Mouse (Mus musculus) G1E (cell line): ENCODE results near the gene 1700066M21Rik. TPM values are rescaled to one million over a fixed set of nuclear protein-coding genes. Genes with fewer than 3 reads are reported as not detected.
A peak's percentile ranks its signal among the peaks of the same experiment; 100 is the strongest.

Experiments
- ATAC-seq: 2 replicates; pipeline ENCODE4 v1.8.0; 2016; ENCODE audit warnings: mild to moderate bottlenecking; ENCODE audit not compliant: insufficient number of reproducible peaks, poor library complexity, low FRiP score, severe bottlenecking; ENCODE audit errors: extremely low read depth
- DNase-seq: peaks from one replicate; pipeline ENCODE4 v3.0.0; 2012; ENCODE audit warnings: low spot score
- H3K27me3 ChIP-seq: 2 replicates; pipeline ENCODE4 v1.6.1; 2012; ENCODE audit warnings: mild to moderate bottlenecking, low read length, inconsistent platforms; ENCODE audit not compliant: insufficient read depth
- H3K36me3 ChIP-seq: replicated peaks from 2 replicates; pipeline ENCODE3; 2012; ENCODE audit warnings: mild to moderate bottlenecking, inconsistent platforms
- H3K4me1 ChIP-seq: 2 replicates; pipeline ENCODE4 v1.6.1; 2012; ENCODE audit warnings: low read depth, low read length, inconsistent platforms, mixed read lengths; ENCODE audit not compliant: insufficient read depth
- H3K4me3 ChIP-seq: 2 replicates; pipeline ENCODE4 v1.5.1; 2012; ENCODE audit warnings: low read depth, mild to moderate bottlenecking, inconsistent platforms, low read length, moderate library complexity, mixed read lengths
- H3K9me3 ChIP-seq: replicated peaks from 2 replicates; pipeline ENCODE4 v1.6.1; 2012; ENCODE audit warnings: inconsistent platforms
- CTCF ChIP-seq: IDR thresholded peaks from 2 replicates; pipeline ENCODE4 v1.5.1; 2012; ENCODE audit warnings: low read depth, low read length, inconsistent platforms, mixed read lengths
- GATA1 ChIP-seq: IDR thresholded peaks from 2 replicates; pipeline ENCODE4 v1.6.1; 2012; ENCODE audit warnings: borderline replicate concordance, low read length, inconsistent platforms, mixed read lengths
- GATA2 ChIP-seq: IDR thresholded peaks from 2 replicates; pipeline ENCODE4 v1.6.1; 2012; ENCODE audit warnings: low read depth, low read length, inconsistent platforms, borderline replicate concordance
- POLR2AphosphoS5 ChIP-seq: IDR thresholded peaks from 2 replicates; pipeline ENCODE4 v1.6.1; 2012; ENCODE audit warnings: low read depth, low read length, inconsistent platforms; ENCODE audit not compliant: insufficient replicate concordance
- TAL1 ChIP-seq: conservative IDR thresholded peaks from 2 replicates; pipeline ENCODE4 v1.6.1; 2012; ENCODE audit warnings: low read depth, low read length, inconsistent platforms, mixed read lengths
- polyA plus RNA-seq: library from polyadenylated mRNA; stranded (reverse); fragments of >175 nt; gene quantifications from 2 replicates; pipeline ENCODE4 v1.2.3, GENCODE M21; 2012
- total RNA-seq, 2 experiments: library from RNA; stranded (forward) in 1 of 2; stranded (reverse) in 1 of 2; fragments of 200-1000 nt in 1 of 2; fragments of >200 nt in 1 of 2; fragmentation: Nextera tagmentation in 1 of 2; gene quantifications; 2 replicates each; pipeline ENCODE4 v1.2.3; 2014 to 2017

1700066M21Rik gene
- total and polyA plus RNA-seq, 3 experiments = 14.6 to 27.2 (median 25.5) TPM

DNA sequence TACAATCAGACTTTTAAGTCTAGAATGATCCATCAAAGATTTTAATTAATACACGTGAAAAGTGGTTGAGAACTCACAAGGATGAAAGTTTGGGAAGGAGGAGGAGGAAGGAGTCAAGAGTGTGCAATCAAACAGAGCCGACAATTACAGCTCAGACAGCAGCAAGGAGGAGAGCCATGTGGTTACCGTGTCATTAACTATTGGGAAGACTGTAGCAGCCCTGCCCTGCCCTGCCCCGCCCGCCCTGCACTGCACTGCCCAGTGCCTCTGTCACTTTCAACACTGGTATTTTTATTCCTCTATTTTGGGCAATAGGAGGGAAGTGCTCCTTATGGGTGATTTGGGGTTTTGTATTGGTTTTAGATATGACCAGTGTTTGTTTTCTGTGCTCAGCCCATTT, 42.2 kb upstream of the 1700066M21Rik start:
- no peak overlapping the region for H3K4me3 ChIP-seq
- no peaks in the 10 kb centered on the region for H3K9me3 ChIP-seq
- H3K36me3 ChIP-seq = no peaks in the 10 kb centered on the region
- ATAC-seq = no peak
- TF ChIP-seq GATA2 = no peak
- no peak for TF ChIP-seq POLR2AphosphoS5
- TF ChIP-seq CTCF = no peak
- no peak for TF ChIP-seq TAL1
- H3K4me1 ChIP-seq = no peaks in the 10 kb centered on the region
- H3K27me3 ChIP-seq = no peaks in the 10 kb centered on the region; the same call in 1 of the 2 replicates
- DNase-seq = no peak

DNA sequence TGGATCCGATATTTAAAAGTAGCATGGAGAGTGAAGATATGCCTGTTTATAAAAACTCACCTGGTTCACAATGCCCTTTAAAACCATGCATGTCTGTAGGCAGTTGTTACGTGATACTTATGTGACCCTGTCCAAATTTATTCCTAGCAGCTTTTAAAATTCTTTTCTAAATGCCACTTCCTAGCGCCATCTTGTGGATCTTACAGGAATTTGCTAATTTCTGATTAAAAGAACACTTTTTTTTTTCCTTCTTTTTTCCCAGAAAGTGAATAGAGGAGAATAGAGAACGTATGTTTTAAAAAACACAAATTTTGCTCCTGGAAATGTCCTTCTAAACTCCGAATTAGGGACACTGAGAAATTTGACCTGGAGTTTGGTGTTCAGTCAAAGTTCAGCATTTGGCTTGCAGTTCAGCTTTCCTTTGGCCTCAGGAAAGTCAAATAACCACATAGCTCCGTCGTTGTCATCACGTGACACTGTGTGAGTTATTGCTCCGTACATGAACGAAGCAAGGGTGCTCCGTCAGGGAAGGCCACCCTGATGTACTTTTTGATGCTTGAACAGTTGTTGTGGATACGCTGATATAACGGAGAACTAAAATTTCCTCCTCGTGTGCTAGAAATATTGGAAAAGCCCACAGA, 38.1 kb upstream of the 1700066M21Rik start:
- Histone ChIP-seq H3K27me3 (no peaks in the 10 kb centered on the region; the same call in 1 of the 2 replicates), H3K4me3 (no peak overlapping the region), H3K4me1 (no peaks in the 10 kb centered on the region), H3K9me3 (no peaks in the 10 kb centered on the region), H3K36me3 (no peaks in the 10 kb centered on the region)
- ATAC-seq = no peak
- DNase-seq = no peak
- TF ChIP-seq GATA1 = no peak
- TF ChIP-seq GATA2 = no peak
- TF ChIP-seq POLR2AphosphoS5 = no peak
- TF ChIP-seq CTCF = peak; percentile 22; the same call in 1 of the 2 replicates

DNA sequence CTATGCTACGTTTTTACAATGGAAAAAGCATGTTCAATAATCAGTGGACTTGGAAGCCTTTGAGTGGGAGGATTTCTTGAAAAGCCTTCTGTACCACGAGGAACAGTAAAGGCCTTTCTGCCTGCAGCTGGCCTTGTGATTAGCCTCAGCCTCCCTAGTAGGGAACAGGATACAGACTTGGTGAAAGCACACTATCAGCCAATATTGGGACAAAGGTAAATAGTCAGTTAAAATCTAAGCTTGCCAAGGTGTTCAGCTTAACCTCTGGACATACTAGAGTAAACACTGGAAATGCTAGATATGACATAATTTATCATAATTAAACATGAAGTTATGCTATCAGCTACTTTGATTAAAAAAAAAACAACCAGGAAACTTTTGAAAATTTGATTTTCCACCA, 36.2 kb upstream of the 1700066M21Rik start:
- no peak for DNase-seq
- TF ChIP-seq CTCF (no peak), GATA1 (no peak), POLR2AphosphoS5 (no peak), GATA2 (no peak), TAL1 (no peak)

DNA sequence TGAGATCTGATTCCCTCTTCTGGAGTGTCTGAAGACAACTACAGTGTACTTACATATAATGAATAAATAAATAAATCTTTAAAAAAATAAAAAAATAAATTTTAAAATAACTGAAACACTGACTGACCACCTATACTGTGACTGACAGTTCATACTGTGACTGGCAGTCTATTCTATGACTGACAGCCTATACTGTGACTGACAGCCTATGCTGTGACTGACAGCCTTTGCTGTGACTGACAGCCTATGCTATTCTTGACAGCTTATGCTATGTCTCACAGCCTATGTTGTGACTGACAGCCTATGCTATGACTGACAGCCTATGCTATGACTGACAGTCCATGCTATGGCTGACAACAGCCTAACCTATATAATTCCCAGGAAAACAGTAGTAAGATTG, 29.9 kb upstream of the 1700066M21Rik start:
- TF ChIP-seq CTCF (no peak), POLR2AphosphoS5 (no peak), GATA2 (no peak), TAL1 (no peak), GATA1 (no peak)
- H3K4me3 ChIP-seq = no peak overlapping the region
- H3K9me3 ChIP-seq = no peaks in the 10 kb centered on the region
- no peaks in the 10 kb centered on the region for H3K4me1 ChIP-seq
- ATAC-seq = no peak
- H3K27me3 ChIP-seq = peaks cover 3% of the 10 kb centered on the region
- DNase-seq = no peak
- H3K36me3 ChIP-seq = no peaks in the 10 kb centered on the region

More for the DNA sequence above, 36.2 kb upstream of the 1700066M21Rik start:
- Histone ChIP-seq H3K36me3 (no peaks in the 10 kb centered on the region), H3K9me3 (no peaks in the 10 kb centered on the region), H3K27me3 (peaks cover 3% of the 10 kb centered on the region), H3K4me3 (no peak overlapping the region), H3K4me1 (no peaks in the 10 kb centered on the region)
- no peak for ATAC-seq

DNA sequence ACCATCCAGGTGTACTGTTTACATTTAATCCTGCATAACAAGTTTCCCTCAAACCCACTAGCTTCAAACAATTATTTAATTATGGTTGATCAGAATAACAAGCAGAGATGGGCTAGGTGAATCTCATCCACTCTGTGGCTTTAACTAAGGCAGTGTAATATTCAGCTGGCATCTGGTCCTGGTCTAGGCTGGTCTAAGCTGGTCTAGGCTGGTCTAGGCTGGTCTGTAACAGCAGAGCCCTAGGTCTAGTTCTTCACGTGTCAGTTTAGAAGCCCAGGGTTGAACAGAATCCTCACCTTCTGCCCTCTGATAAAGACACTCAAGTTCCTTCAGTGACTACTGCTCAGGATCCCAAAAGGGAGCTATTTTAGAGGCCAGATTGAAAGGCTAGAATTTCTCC, 25.5 kb upstream of the 1700066M21Rik start:
- DNase-seq = no peak
- peaks cover 2% of the 10 kb centered on the region for H3K36me3 ChIP-seq

DNA sequence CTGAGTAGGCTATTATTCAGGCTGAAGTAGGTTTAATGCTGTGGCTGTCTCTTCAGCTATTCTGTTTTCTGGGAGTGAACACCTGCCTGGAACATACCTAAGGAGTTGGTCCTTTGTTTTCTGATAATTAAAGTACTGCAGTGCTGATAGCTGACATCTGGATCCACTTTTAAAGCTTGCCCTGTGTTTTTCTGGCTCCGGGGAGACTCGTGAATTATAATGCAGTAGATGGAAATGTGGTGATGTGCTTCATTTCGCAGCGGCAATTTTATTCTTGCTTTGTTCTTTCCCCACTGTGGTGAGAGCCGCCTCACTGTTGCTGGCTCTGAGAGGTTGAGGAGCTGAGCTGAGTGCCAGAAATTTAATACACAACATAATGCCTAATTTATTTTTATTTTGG, 18.9 kb upstream of the 1700066M21Rik start:
- H3K4me1 ChIP-seq = no peaks in the 10 kb centered on the region
- TF ChIP-seq GATA1 = no peak
- no peak for TF ChIP-seq TAL1
- no peak for TF ChIP-seq CTCF
- peaks cover 25% of the 10 kb centered on the region for H3K36me3 ChIP-seq
- H3K4me3 ChIP-seq = no peak overlapping the region
- no peak for ATAC-seq
- no peaks in the 10 kb centered on the region for H3K9me3 ChIP-seq
- DNase-seq = no peak
- no peaks in the 10 kb centered on the region for H3K27me3 ChIP-seq

More for the DNA sequence above, 25.5 kb upstream of the 1700066M21Rik start:
- Histone ChIP-seq H3K27me3 (no peaks in the 10 kb centered on the region), H3K9me3 (no peaks in the 10 kb centered on the region), H3K4me3 (no peak overlapping the region), H3K4me1 (no peaks in the 10 kb centered on the region)
- TF ChIP-seq CTCF (no peak), TAL1 (no peak), POLR2AphosphoS5 (no peak), GATA2 (no peak), GATA1 (no peak)
- no peak for ATAC-seq

DNA sequence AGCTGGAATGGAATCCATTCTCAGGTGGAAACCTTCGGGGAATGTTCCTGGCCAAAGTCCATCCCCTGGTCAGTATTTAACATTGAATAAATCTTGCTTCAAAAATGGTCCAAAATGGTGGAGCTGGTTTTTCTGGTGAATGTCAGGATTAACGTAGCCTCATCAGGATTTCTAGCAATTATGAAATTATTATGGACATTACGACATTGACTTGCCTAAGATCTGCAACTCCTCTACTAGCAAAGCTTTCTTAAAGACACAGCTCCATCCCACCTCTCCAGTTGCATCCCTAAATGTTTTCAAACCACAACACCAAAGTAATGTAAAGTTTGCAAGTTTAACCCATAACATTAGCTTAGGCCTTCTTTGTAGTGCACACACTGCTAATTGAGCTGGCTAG, 10.0 kb upstream of the 1700066M21Rik start:
- ATAC-seq (no peak), DNase-seq (no peak)
- peaks cover 12% of the 10 kb centered on the region for H3K36me3 ChIP-seq
- 0 out of 2 replicates have a peak, but pooled peaks cover 4% of the 10 kb centered on the region for H3K4me1 ChIP-seq
- no peaks in the 10 kb centered on the region for H3K9me3 ChIP-seq
- no peak for TF ChIP-seq GATA1
- TF ChIP-seq TAL1 = no peak
- TF ChIP-seq GATA2 = no peak
- TF ChIP-seq CTCF = no peak
- TF ChIP-seq POLR2AphosphoS5 = no peak
- no peaks in the 10 kb centered on the region for H3K27me3 ChIP-seq
- no peak overlapping the region for H3K4me3 ChIP-seq
